Mouse (Mus musculus) yolk sac, embryonic 10.5 days (tissue): ENCODE data around the gene AC134908.4.

Experiments used
- DNase-seq: peaks from one replicate; pipeline ENCODE4 v3.0.0-alpha.2; 2017; ENCODE audit warnings: low spot score

Gene AC134908.4

DNA sequence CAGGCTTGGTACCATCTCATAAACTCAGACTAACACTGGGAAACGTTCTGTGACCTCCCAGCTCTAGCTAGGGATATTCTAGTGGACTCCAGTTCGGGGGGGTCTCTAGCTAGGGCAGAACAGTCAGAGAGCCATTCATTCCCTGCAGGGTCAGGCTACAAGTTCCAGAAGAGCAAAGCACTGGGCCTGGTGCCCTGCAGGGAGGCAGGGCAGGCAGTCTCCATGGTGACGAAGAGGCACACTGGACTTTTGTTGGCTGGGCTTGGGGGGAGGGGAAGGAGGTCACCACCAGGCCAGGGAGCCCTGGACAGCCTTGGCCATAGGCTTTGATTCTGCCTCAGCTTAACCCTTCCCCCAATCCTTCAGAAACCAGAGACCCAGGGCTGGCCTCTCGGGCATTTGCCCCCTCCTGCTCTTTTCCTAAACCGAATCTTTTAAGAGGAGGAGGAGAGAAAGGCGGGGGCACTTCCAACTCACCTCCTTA, at the start of gene AC134908.4:
Gene AC134908.4 (minus strand): TSS at position 51 of the 484 bp plus-strand sequence.
- DNase-seq = peak; percentile 69

DNA sequence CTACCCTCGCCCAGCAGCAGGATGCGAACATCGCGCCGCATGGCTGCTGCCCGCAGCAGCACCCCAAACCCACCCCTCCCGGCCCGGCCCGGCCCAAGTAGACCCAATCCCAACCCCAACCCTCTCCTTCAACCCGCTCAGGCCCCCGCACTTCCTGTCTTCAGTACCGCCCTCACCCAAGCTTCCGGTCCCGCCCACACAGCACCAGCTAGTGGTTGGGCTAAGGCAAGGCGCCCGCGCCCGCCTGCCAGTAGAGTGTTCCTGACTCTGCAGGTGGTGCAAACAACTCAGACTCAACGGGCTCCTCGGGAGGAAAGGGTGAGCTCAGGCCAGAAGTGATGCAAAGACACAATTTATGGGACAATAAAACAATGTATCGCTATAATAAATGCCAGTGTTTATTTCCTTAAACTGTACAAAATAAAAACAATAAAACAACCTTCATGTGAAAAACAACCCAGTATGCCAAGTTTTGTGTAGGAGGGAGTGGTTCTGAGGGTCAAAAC, 49.0 kb upstream of the AC134908.4 start, which contains the start of gene Rhot2:
Gene Rhot2 (minus strand): TSS at position 456 of the 506 bp plus-strand sequence.
- peak; percentile 90 for DNase-seq

DNA sequence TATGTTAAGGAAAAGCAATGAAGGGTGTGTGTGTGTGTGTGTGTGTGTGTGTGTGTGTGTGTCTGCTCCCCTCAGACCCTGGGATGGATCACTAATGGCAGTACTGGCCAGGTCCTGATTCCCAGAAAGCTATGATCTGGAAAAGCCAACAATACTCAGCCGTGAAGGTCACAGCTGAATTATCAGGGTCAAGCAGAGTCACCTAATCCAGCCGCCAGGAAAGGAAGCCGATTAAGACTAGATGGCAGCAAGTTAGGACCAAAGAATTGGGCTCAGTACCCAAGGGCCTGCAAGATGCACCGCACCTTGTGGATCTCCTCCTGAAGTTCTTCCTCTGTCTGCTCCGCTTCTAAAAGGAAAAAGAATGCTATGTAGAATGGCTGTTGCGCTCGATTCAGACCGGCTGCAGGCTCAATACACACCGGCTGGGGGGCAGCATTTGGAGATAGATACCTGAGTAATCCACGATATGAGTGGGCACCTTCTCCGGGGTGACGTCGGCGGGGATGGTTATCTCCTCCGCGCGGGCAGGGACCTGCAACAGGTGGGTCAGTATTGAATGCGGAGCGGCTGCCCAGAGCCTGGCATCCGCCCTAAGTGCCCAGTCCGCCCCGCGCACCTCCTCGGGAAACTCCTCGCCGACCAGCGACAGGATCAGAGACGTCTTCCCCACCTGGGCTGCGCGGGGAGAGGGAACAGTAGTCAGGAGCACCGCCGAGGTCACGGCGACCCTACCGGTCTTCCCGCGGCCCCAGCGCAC, 48.4 kb upstream of the AC134908.4 start:
- DNase-seq = no peak

DNA sequence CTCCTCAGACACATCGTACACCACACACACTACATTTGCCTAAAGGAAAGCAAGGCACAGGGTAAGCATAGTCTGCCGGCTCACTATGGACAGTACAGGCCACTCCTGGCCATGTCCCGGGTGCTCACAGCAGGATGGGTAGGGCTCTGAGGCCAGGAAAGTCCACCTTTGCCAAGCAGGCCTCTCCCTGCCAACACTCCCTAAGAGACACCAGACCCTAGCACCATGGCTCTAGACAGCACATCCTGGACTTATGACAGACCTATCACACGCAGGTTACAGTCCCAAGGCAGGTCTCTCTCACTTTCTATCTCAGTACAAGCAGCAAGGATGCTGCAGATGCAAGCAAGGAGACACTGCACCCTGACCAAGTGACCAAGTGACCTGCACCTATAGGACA, 47.7 kb upstream of the AC134908.4 start:
- no peak for DNase-seq

DNA sequence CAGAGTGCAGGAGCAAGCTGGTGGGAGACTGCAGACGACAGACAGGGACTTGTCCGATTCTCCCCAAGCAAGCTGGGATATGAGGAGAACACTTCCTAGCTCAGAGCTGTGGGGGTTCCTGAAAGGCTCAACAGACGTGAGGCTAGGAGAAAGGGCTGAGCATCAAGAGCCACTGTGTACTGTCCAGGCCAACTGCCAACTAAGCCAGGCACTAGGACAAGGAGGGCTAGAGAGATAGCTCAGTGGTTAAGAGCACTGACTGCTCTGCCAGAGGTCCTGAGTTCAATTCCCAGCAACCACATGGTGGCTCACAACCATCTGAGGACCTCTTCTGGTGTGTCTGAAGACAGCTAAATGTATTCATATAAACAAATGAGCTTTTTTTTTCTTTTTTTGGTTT, 47.0 kb upstream of the AC134908.4 start:
- no peak for DNase-seq

DNA sequence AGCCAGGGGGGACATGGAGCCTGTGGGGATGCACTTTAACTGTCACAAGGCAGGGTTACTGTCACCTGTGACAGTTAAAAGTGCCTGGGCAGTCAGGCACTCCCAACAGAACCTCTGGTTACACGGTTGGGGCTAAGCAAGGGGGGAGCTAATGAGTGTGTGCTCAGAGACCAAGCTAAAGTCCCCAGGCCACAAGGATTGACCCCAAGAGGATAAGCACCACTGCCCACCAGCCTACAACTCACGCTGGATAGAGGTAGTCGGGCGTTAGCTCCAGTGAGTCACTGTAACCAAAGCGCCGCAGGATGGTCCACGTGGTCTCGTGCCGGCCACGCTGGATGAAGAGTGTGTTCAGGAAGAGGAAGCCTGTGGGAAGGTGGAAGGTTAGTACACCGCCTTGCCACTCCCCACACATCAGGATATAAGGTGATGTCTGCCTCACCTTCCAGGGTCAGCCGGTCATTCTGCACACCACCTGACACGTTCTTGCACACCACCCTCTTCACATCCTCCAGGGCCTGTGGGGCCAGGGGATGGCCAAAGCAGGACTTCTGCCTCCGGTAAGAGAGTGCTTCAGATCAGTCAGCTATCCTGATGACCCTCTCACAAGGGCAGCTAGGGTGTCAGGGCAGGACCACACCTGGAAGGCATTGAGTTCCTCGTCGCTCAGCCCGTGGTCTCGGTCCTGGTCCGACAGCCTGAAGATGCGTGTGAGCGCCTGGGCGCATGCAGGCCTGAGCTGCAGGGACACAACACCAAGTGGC, 45.8 kb upstream of the AC134908.4 start, which contains the start of gene Gm20683:
Gene Gm20683 (minus strand): TSS at position 647 of the 764 bp plus-strand sequence.
- DNase-seq = no peak

DNA sequence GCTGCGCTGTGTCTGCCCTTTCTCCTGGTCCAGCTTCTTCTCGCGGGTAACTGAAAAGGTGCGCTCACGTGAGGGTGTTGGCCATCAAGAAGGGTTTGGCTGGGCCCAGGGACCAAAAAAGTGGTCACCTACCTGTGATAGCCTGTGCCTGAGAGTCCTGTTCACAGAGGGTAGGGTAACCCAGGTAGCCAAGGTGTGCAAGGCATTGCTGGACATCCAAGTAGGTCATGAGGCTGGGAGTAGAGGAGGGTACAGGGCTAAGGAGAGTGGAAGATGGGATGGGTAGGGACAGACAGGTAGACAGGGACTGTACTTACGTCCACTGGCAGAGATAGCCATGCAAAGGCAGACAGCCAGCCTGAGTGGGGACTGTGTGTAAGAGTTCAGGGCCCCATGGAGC, 45.1 kb upstream of the AC134908.4 start:
- no peak for DNase-seq

DNA sequence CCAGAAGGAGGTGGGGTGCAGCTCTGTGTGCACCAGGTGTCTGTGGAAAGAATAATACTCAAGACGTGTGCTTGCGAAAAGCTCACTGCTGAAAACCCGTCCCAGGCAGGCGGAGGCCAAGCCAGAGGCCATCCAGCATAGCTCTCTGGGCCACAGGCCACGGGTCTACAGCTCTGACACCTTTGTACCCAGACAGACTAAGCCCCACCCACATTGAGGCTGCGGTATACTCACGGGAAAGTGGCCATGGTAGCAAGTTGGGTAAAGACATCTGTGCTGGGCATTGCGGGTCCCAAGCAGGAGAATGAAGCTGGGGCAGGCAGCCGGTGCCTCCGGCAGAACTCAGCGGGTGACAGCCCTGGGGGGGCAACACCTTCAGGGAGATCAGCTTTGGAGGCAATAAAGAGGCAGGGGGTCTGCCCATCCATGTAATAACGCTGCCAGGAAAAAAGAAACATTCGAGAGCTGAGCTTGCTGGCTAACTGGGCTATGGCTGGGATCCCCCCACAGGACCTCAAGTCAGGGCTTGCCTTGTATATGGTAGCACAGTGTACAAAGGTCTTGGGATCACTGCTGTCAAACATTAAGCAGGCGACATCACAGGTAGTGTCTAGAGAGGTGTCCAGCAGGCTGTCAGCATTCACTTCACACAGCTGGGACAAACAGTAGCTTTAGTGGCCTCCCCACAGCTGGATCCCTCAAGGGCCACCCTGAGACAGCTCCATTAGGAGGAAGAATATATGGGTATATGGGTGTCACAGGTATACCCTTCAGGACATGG, 44.2 kb upstream of the AC134908.4 start:
- peak; percentile 63 for DNase-seq

DNA sequence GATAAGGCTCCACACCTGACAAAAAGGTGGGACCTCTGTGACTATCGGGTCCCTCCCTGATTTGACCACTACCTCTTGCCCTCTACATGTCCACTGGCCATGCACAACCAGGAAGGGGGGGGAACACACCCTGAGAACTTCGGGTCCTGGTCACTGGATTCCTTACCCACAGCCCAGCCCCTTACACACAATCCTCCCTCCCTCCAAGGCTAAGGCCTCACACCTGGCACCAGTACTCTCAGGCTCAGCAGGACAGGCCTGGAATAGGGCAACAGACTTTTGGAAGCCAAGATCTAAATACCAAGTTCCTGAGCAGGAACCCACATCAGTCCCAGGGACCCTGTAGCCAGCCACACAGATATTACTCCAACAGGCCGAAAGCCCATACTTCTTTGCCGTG, 43.4 kb upstream of the AC134908.4 start:
- no peak for DNase-seq

DNA sequence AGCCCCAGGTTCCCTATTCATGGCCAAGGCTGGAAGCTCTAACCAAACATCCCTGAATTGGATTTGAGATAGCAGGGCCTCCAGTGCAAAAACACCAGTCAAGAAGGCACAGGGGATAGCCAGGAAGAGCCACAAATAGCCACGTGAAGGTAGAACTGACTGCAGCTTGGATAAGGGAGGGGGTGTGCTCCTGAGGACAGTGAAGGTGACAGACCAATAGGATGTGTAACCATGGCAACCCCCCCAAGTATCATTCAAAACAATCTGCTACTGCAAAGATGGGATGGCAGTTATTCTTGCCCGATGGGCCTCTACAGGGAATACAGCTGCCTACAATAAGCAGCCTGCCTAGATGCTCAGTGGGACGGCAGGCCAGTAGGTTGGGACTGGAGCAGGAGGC, 42.1 kb upstream of the AC134908.4 start:
- DNase-seq = no peak

DNA sequence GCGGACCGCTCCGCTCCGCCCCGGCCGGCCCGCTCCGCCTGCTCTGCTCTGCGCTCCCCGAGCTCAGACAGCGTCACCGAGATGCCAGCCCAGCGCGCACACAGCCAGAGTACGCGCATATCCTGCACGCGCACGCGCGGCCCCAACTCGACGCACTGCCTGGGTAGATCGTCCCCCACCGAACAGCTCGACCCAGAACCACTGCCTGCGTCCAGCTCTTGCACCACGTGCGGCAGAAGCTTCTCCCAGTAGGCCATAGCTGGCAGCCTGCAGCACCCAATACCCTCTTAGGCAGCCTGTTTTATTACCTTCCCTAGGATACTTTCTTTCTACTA, 41.6 kb upstream of the AC134908.4 start, which contains the start of gene Rhbdl1:
Gene Rhbdl1 (minus strand): TSS at position 220 of the 335 bp plus-strand sequence.
- peak; percentile 69 for DNase-seq

DNA sequence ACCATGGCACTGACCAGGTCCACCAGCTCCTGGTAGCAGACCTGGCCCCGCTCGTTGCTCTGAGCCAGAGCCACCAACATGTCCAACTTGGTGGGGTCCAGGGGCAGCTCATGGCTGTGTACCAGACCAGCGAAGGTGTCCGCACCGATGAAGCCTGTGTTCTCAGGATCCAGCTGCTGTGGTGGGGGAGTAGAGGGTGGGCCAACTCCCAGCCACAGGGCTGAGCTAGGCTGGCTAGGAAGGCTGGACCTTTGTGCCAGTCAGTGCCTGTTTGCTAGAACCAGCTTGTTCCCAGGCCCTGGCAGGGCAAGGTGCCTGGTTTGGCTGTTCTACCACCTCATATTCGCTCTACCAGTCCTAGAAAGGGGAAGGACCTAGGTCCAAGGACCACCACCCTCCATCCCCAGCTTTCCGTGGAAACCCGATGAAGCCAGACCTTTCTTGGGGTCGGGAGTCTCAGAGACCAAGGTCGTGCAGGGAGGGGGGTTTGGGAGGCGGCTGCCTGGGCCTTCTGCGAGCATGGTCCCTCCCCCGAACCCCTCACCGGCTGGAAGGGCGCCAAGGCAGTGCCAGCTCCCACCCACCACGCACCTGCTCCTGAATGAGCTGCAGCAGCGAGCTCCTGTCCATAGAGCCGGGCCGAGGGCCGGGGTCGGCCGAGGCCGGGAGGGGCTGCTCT, 41.1 kb upstream of the AC134908.4 start:
- no peak for DNase-seq

DNA sequence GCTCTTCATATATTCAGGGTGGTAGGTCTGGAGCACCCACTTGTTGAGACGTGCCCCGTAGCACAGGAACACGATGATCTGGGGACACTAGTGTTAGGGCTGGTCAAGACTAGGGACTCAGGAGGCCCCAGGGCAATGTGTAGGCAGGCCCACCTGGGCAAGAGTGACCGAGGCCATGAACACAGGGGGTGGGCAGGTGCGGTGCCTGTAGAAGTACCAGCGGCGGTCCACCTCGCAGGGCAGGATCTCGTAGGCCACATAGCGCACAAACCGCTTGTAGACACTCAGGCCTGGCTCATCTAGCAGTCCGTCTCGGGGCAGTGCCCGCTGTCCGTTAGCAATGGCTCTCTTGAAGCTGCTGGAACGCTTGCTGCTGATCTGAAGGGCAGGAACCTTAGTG, 40.4 kb upstream of the AC134908.4 start:
- DNase-seq = no peak

DNA sequence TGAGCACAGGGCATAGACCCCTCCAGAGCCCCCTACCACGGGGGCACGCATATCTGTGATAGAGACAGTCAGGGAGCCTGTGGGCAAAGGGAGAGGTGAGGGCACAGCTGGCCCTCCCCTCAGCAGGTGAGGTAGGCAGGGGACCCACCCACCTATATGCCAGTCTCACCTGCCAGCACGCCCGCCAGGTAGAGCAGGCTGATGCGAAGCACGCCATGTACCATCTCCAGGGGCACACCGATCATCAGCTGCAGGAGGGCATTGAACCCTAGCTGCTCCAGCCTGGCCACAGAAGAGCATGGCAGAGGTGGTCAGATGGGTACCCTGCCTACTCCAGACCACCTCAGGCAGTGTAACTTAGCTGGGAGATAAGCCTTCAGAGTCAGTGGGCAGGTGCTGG, 39.8 kb upstream of the AC134908.4 start:
- DNase-seq = no peak

DNA sequence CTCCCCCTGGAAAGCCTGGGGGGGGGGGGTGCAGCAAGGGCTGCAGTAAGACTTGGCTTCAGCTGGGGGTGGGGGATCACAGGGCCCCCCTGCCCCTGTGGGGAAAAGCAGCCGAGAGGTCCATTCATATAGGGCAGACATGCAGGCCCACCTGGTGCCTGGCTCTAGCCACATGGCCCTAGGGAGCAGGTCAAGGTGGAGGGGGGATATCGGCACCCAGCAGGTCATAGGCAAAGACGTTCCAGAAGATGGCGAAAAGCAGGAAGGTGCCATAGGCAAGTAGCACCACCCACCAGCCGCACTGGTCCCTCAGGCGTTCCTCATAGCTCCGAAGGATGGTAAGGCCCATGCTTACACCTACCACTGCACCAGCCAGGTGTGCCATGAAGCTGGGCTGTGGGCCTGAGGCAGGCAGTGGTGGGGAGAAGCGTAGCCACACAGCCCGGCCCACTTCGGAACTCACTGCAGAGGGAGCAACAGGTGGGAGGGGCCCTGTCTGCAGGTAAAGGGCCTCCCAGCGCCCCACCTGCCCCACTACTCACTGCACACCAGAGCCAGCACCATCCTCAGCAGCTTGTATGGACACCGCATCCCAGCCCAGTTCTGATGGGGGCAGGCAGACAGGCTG, 39.2 kb upstream of the AC134908.4 start:
- no peak for DNase-seq

DNA sequence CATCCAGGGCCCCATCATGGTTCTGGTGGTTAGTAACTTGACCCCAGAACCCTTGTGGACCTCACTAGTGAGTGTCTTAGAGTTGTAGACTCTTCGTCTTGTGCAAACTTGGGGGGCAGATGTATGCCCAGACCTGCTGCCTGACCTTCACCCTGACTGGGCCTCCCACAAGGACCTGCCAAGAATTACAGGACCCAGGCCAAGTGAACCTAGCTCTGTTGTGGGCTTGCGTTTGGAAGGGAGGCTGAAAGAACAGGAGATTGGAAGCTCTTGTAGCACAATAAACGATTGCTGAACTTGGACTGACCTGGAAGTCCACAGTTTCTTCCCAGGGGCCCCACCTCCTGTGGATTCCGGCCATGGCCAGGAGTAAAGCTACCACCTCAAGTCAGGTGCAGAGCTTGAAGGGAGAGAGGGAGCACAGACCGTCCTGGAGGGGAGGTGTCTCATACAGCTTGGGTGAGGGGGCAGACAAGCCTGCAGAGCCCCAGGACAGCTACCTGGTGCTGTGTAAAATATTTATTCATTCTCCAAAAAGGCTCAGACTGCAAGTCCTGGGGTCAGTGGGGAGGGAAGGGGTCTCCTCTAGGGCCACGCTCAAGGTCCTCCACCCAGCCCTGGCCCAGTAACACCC, 38.6 kb upstream of the AC134908.4 start:
- DNase-seq = no peak

DNA sequence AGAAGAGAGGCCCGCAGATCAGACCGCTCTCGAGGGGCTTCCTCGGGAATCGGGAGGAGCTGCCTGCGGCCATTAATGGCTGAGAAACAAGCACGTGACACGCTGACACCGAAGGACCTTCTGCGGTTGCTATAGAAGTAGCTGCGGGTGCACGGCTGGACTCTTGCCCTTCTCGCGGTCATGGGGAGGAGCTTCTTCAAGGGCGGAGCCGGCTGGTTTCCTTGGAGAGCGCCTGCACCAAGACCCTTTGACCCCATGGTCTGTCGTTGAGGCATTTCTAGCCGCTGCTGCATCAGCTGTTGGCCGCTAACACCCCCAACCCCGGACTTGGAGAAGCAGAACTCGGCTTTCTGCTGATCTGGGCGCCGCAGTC, 37.8 kb upstream of the AC134908.4 start, which contains the start of gene Stub1:
Gene Stub1 (minus strand): TSS at position 114 of the 373 bp plus-strand sequence.
- peak; percentile 98 for DNase-seq

DNA sequence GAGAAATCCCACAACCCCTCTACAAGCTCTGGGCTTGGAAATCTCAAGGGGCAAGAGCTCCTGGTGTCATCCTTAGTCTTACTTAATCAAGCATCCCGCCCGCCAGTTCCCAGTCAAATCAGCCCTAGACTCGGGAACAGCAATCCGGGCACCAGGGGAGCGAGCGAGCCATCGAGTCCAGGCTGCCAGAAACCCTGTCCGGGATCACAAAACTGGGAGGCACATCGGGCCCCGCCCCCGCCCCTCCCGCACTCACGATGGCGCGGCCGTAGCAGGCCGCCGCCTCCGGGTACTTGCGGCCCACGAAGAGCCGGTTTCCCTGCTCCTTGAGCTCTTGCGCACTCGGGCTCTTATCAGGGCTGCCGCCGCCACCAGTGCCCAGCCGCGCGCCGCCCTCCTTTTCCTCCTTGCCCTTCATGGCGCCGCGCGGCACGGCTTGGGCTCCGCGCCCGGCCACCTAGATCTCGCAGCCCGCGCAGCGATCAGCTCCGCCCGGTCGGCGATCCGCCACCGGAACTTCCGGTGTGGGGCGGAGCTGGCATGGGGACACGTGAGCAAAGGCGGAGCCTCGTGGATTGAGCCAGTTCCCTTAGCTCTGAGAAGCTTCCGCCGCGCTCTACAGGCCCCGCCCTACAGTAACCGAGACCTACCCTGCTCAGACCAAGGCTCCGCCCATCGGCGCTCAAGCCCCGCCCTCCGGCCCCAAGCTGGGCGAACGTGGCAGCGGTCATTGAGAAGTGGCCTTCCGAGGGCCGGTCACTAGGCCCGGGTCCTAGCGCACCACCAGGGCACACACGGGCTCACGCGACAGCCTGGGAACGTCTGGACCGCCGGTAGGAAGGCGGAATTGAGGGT, 37.2 kb upstream of the AC134908.4 start:
- DNase-seq = peak; percentile 100

DNA sequence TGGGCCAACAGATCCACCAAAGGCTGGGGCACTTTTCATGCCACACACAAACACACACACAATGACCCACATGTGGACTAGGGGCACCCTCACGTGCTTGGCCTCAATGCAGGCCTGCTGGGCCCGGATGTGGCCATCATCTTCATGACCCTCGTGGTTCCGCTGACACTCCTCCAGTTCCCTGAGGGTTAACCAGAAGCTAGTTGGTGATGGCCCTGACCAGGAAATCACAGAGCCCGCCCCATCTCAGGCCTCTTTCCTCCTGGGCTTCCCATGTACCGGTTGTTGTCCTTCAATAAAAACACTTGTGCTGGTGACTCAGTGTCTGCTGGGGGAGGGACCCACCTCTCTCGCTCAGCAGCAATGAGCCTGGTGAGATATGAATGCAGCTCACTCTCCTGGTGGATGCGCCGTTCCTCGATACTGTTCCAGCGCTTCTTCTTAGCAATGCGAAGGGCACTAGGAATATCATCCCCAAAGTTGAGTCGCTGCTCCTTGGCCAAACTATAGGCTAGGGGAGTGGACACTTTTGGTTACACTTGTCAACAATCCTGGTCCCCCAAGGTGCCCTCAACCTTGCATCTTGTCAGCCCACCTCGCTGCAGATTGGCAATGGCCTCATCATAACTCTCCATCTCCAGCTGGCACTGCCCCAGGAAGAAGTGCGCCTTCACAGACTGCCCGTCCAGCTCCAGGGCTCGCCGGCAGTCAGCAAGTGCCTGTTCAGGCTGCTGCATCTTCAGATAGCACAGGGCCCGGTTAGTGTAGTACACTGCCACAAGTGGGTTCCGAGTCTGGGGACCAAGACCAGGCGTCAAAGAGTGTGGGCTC, 36.2 kb upstream of the AC134908.4 start:
- no peak for DNase-seq
